Mouse (Mus musculus) adrenal gland, postnatal 10 days (tissue): ENCODE measurements at regions not wholly inside any gene's neighbourhood (a gene's known extent, or its start where the extent isn't known, plus 50 kb on each side); places are given as distances from the start of the nearest gene placed in this dataset.

Experiments
- DNase-seq: peaks from one replicate; pipeline ENCODE4 v3.0.0; 2021; ENCODE audit warnings: mixed read lengths

DNA sequence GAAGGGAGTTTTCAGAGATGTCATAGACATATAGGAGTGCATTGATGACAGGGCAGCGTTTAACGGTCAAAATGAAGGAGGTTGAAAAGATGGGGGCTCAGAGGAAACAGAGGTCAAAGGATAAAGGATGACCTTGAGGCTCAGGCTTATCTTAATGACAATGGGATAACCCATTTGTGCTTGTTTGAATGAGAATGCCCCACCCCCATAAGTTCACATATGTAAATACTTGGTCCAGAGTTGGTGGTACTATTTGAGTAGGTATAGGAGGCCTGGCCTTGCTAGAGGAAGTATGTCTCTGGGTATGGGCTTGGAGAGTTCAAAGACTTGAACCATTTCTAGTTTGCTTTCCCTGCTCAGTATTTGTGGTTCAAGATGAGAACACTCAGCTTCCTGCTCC lies 237.4 kb upstream of the Fbxl7 start:
- no peak for DNase-seq

DNA sequence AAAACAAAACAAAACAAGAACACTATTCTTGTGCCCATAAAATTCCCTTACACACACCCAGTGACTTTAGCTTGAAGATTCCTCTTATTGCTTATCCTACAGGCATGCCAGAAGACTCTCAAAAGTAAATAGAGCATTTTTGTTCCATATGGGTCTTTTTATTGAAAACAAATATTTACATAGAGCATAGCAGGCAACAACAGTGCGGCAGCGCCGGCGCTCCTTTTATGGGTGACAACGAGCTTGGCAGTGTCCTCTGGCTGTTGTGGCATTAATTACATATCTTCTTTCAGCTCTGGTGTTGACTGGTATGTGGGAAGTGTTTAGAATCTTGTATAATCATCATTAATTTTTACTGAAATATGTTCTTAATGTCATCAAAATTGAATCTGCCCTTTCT lies 242.2 kb upstream of the Fbxl7 start:
- no peak for DNase-seq

DNA sequence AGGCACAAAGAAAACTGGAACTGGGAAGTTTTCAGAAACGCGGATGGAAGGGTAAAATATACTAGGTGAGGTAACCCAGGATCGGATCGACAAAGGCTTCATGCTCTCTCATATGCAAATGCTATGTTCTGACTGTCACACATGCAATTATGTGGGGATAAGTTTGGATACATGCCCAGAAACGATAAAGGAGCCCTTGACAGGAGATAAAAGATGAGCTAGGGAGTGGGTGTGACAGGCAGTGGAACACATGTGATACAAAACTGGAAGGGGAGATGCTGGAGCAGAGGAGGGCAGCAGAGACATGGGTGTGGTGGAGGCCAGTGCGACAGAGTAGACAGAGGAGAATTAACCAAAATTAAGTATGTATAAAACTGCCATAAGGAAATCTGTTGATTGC lies 250.5 kb upstream of the Fbxl7 start:
- no peak for DNase-seq

DNA sequence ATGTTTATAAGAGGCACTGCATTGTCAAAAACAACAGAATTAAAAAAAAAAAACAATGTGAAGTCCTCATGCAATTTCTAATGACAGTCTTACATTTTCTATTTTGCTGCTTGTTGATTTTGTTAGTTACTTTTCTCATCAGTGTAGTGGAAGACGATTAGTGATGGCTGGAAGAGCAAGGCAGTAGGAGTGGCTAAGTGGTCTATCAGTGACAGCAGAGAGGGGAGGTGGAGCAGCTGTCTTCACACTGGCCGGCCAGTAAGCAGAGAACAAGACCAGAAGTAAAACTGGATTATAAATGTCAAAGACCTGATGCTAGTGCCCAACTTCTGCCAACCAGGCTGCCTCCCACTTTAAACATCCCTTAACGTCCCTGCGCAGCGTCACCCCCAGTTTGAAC lies 265.6 kb upstream of the Fbxl7 start:
- DNase-seq = no peak

DNA sequence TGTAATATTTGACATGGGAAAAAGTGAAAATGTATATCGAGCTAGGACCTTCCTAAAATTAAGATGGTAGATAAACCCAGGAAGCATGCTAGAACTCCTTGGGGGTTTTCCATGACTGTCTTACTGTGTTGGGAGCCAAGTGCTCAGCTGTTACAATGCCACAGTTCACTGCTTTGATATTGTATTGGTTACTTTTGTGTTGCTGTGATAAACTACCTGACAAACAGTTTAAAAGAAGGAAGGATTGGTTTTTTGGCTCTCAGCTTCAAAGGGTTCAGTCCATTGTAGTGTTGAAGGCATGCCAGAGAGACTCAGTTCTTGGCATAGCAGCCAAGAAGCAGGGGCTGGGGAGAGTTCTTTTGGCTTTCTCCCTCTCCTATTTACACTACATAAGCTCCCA lies 272.1 kb upstream of the Fbxl7 start:
- DNase-seq = no peak

DNA sequence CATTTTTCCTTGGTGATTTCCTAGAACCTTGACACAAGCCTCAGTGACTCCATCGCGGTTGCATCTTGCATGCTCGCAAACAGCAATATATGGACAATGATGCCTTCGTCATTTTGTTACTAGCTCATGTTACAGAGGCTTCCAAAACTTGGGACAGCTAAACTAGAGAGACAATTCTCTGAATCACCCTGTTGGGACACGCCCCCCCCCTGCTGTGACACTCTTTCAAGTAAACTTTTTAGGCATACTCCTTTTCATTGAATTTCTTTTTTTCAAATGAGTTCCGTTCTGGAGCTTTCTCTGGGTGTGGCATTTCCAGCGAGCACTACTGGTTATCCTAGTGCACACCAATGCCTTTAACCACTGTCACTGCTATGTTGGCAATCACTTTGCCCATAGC lies 274.5 kb upstream of the Fbxl7 start:
- no peak for DNase-seq

DNA sequence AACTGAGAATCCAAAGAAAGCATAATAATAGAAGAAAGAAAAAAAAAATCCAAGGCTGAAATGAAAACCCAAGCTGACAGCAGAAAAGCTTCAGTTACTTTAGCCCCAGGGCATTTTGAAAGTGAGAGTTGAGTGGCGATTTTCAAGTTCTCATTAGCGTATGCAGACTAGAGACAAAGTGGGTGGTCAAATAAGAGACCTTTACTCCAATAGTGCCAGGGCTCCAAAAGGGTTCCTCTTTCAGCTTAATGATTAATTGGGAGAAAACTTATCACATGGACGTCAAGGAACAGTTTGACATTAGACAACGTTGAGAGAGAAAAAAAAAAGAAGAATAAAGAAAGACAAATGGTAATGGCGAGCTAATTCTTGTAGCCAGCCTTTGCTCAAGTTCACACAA lies 278.1 kb upstream of the Fbxl7 start:
- no peak for DNase-seq

DNA sequence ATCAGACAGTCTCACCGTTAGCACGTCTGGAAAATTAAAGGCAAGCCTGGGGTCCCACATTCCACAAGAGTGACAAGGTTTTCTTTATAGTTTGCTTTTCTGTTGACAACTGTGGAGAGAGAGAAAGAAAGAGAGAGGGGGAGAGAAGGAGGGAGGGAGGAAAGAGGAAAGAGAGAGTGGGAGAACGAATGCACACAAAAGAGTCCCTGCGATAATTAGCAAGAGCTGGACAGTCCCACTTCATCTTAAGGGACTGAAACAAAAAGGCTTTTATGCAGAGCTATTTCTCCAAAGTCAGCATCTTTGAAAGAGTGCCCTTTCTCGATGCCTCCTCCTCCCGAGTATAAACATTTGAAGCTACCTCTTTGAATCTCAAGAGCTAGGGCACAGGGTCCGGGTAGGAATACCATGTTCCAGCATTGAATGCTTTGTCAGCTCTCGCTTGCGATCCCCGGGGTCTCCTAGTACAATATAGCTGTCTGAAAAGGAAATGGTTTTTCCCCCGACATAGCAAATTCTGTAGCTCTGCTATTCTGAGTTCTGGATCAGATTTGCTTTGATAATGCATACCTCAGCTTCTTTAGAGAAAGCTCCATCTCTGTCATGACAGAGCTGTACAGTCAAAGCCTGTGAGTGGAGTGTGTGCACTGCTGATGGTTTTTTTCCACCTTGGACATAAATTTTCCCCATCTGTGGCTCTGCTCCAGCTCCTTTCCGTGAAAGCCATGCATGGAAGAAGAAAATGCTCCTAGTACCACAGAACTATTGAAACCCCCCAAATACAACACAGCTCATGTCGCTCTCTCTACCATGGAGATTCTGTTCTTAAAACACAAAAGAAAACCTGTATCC lies 282.9 kb upstream of the Fbxl7 start:
- no peak for DNase-seq

DNA sequence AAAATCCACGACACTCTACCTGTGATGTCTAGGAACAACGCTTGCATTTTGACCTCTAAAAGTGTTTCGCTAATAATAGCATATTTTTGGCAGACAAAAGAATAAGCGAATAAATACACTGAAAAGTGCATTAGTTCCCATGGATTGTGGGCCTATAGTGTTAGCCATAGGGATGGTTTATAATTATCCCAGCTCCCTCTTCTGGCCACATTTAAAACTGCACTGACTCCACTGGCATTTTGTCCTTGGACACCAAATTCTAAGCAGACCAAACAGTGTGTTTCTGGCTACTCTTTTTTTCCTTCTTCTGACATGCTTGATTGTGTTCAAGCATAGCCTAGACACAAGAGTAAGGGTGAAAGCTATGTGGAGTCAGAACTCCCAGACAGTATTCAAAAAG lies 276.8 kb upstream of the Ank start:
- DNase-seq = peak; percentile 73

DNA sequence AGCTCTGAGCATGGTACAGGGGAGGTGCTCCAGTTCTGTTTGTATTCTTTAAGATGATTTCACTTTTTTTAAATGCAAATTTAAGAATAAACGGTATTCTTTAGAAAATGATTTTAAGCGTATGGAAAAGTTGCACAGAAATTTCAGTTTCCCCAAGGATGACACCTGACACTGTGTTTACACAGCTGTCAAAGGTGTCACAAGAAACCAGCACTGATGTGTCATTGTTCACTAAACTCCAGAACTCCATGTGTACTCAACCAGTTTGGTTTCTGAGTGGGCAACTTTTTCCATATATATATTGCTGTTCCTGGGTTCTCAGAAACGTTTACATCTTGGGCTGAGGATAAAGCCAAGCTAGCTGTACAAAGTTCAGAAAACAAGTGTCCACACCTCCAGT lies 265.0 kb upstream of the Ank start:
- DNase-seq = no peak

DNA sequence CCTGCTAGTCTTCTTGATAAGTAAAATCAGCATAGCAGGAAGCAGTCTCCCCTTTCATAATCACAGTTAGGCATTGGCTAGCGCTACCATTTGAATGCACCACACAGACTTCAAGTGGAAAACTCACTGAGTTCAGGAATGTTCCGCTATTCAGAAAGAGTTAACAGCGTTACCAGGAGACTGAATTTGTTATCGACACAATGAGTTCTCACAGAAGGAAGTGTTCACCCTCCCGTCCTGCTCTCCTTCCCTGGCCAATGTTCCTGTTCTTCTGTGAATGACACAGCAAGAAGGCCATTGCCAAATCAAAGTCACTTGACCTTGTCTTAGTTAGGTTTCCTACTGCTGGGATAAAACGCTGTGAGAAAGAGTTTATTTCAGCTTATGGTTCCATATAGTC lies 261.6 kb upstream of the Ank start:
- no peak for DNase-seq

DNA sequence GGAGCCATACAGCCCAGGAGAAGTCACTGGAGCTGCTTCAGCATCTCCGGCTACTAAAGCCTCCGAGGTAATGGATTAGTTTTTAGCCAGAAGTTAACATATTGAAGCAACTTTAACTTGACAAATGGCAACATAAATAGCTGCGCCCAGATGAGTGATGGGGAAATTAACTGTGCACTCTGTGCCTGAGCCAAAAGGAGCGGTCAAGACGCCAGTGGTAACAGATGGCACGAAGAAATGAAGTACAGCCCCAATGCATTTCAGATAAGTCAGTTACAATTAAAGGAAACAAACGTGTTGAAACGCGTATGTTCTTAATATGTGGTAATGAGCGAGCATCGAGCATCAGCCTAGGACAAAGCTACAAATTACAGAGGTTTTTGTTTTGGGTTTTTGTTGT lies 259.0 kb upstream of the Ank start:
- no peak for DNase-seq

DNA sequence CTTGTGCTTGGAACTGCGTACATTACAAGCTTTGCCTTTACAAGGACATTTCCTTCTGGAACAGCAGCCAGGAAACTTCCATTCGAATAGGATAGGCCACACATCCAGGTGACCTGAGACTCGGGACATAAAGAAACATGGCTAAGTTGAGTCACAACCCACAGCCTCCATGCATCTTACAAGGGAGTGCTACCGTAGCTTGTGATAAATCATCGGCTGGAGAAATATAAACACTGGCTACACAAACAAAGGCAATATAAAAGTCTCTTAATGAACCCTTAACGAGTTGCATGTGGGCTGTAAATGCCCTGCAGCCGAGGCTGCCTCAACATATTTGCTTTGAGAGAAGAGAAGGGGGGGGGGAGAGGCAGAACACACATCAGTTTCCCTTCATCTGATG lies 250.1 kb upstream of the Ank start:
- DNase-seq = no peak

DNA sequence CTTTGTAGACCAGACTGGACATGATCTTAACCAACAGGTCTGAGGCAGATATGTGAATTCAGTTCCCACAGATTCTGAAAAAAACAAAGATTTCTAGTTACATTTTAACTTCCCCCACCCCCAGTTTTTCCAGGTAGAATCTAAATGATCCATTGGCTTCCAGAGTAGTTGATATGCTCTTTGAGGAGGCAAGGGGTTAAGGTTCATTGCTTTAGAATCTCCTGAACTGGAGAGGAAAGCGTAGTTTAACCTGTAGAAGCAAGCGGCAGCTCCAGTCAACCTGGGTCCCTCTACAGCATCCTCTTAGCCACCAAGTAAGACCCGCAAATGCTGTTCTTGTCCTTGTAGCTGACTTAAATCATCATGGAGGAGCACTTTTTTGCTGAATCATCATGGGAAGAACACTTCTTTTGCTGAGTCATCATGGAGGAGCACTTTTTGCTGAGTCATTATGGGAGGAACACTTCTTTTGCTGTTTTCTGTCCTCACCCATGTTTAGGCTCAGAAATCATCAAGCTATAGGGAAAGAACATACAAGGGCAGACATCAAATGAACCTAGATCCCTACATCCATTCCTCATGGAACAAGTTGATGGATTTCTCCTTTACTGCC lies 247.2 kb upstream of the Ank start:
- DNase-seq = no peak

DNA sequence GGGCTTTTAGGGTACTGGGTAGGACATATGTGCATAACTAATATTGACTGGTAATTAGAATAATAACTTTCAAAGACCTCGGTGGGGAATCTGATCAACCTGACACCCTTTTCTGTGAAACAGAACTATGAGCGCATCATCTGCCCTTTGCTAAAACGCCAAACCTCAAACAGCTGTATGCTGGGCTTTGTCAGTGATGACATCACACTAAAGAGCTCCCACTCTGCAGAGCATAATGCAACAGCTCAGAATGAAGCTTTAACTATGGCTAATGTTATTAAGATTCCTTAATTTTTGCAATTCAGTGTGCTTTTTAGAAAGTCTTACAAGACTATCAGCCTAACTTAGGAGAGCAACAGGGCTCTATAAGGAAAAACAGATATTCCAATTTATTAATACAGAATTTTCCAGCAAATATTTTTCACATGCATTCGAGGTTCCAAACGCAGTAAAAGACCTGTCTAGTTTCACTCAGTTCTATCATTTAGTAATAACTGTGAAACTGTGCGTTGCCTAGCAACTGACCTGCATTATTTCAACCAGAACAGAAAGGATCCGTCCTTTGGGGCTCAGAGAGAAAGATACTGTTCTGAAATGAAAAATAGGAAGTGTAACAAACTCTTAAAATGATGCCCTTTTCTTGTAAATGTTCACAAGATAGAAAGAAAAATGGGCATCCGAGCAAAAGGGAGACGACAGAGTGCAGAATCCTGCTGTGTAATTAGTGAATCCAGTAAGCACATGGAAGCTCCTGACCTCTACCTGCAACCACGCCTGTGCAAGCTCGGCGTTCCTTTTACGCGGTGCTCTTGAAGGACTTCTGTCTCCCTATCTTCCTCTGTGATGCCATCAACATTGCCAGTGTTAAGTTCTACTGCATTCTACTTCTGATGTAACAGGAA lies 242.6 kb upstream of the Ank start:
- DNase-seq = no peak

DNA sequence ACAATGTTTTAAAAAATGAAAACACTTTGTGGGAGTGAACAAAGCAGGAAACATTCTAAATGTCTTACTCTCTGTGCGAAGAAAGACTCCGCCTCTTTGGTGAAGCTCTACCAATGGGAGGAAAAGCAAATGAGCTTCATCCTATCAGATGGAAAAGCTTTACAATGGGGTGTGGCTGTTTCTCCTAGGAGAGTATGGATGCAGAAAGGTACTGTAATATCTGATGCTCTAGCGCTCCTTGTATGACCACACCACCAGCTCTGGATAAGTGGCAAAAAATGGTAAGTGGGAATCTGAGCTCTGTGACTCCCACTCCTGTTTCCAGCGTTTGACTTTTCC lies 242.0 kb upstream of the Ank start:
- no peak for DNase-seq

DNA sequence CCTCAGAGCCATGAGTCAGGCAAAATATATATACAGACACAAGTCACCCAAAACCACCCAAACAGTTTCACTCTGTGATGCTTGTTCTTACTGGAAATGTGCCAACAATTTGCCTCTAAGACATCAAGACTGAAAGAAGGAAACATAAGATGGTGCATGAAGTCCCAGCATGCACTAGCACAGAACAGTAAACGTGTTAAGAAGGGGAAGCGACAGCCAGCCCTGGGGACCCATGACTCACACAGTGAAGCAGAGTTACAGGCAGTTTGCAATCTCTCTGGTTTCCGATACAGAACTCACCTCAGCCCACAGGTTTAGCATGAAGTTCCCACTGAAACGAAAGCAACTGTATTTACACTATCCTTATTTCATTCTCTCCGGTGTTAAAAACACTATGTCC lies 233.7 kb upstream of the Ank start:
- no peak for DNase-seq

DNA sequence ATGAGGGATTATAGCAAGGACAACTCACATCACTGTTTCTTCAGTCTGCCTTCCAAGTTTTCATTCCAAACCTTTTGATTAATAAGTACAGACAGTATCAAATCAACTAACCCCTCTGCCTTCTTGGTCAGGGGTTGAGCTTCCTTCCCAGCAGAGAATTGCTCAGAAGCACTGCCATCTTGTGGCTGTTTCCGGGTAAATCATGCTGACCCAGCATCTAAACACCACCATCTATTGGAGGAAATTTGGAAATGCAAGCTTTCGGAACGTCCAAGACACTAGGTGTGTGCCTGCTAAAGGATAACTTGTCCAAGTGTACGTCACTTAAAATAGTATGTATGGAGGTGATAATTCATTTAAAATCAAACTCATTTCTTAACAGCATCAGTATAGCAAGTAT lies 231.7 kb upstream of the Ank start:
- peak; percentile 75 for DNase-seq

DNA sequence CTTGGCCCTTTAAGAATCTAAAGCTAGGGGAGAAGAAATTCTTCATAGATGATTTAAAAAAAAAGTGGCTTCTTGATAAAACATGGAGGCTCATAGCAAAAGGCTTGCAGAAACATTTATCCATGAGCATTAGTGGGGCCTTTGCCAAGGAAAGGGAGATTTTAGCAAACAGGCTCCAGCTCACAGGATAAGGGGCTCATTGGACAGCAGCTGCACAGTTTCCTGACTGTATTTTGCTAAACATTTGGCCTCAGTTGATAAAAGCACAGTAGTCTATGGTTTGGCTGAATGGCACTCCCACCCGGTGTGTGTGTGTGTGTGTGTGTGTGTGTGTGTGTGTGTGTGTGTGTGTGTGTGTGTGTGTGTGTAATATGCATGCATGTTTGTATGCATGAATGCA lies 228.2 kb upstream of the Ank start:
- no peak for DNase-seq

DNA sequence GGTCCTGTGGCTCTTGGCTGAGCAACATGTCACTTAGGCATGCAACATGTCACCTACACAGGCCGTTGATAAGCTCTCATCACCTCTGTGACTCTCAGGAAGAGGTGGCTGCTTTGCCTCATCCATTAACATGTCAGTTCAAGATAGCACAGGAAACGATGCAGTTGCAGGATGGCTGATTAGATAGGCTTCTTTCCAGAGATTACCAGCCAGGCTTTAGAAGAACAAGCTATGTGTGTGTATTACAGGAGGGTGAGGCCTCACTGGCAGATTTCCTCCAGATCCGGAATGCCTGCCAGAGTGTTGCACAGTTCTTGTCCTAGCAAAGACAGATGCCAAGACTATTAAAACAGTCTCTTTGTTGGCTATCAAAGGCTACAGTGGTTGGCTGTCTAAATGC lies 220.2 kb upstream of the Ank start:
- DNase-seq = peak; percentile 41

DNA sequence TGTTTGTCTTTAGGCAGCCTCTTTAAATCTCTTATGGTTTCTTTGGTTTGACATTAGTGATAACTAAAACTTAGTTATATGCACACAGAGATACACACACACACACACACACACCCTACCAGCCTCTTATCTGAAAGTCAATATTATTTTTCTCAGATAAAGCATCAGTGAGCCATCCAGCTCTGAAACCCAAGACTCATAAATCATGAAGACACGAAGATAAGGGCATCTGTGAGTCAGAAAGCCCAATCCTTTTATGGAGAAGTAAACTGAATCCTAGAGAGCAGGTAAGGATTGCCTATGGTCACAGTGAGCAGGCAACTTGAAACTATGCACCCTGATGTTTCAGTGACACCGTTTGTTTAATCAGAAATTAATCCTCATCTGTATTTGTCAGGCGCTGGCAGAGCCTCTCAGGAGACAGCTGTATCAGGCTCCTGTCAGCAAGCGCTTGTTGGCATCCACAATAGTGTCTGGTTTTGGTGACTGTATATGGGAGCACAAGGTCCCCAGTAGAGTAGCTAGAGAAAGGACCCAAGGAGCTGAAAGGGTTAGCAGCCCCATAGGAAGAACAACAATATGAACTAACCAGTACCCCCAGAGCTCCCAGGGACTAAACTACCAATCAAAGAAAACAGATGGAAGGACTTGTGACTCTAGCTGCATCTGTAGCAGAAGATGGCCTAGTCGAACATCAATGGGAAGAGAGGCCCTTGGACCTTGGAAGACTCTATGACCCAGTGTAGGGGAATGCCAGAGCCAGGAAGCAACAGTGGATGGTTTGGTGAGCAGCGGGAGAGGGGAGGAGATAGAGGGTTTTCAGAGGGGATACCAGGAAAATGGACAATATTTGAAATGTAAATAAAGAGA lies 207.3 kb upstream of the Ank start:
- peak; percentile 8 for DNase-seq

DNA sequence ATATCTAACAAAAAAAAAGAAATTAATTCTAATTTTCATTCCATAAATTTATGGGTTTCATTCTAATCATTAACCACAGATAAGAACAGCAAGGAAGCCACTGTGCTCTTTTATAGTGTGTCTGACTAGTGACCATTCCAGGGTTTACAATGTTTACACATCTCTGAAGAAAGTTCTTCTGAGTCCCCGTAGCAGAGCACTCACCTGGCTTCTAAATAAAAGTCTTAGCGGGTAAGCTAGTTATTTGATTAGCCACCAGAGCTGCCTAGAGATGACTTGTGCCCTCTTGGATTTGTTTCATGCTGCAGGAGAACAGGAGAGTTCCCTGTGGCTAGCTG lies 206.7 kb upstream of the Ank start:
- no peak for DNase-seq

DNA sequence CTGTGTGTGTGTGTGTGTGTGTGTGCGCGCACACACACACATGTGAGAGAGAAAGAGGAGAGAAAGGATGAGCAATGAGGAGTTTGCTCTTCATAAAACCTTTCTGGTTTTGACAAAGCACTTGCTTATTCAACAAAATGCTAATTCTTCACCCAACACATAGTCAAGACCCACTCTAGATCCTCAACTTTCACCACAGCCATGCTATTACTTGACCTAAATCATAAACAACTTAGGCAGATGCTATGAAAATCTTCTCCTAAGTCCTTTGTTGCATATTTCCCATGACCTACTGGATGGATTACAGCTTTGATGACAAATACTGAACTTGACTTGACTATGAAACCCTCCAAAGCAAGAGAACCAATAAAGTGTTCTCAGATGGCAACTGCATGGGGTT lies 196.3 kb upstream of the Ank start:
- no peak for DNase-seq
